Mouse (Mus musculus): ENCODE results near the gene Them7.

Them7 gene

GRCm38 (mm10) chr2:105311414-105311813, 87.3 kb downstream of the Them7 start:
- no peak for DNase-seq (ENCODE audit: low read depth)

DNA sequence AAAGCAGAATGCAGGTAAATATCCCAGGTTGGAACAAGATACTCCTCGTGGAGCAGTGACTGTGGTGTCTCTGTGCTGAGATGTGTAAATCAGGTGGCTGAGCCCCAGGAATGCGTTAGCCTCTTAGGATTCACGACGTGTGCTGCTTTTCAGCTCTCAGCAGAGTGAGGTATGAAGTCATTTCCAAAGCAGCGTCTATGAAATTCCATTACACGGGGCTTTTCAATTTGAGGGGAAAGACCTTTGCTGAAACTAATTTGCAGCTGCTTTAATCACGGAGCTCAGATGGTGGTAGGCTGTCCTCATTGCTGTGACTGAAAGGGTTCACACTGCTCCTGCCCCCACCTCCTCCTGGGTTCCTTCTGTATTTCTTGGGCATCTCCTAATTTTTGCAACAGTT, 87.9 kb downstream of the Them7 start:
- no peak for DNase-seq (ENCODE audit: low read depth)

GRCm38 (mm10) chr2:105313077-105313476, 89.0 kb downstream of the Them7 start:
- no peak for DNase-seq (ENCODE audit: low read depth)

GRCm38 (mm10) chr2:105317556-105318184, 93.5 kb downstream of the Them7 start:
- DNase-seq (ENCODE audit: low read depth) = no peak

DNA sequence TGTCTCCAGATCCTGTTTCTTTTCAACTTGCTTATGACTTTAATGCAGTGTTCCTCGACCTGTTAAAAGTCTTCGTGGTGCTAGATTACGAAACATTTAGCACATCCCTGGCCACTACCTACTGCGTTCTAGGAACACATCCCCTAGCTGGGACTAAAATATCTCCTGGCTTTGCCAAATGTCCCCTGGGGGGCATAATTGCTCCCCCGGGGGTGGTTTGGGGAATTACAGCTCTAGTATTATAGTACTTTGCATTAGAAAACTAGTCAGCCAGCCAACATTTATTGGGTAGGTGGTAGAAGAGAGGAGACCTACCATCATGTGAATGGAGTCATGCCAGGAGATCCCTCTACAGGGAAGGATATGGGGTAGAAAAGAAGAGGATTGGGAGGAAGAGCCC, 101.9 kb downstream of the Them7 start:
- no peak for DNase-seq (ENCODE audit: low read depth)

DNA sequence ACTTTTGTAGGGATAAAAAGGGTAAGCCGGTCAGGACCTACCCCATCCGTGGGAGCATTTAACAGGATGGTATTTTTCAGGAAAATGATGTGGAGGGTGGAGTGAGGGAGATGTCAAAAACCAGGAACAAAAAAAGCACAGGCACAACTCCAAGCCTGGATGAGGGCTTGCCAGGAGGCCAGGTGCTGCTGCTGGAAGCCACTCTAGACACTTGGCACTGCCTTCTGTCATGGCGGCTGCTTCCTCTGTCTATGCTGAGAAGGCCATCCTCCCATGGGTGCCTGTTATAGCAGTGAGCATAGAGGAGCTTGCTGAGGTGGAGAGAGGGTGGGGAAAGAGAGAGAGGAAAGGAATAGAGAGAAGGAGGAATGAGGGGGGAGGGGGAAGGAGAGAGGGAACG, 105.9 kb downstream of the Them7 start:
- no peak for DNase-seq (ENCODE audit: low read depth)

- DNase-seq (ENCODE audit: low read depth) = no peak
Observed at GRCm38 (mm10) chr2:105333107-105333506, 109.0 kb downstream of the Them7 start.

GRCm38 (mm10) chr2:105333976-105334713, 110.0 kb downstream of the Them7 start:
- DNase-seq (ENCODE audit: low read depth) = peak; percentile 52

DNA sequence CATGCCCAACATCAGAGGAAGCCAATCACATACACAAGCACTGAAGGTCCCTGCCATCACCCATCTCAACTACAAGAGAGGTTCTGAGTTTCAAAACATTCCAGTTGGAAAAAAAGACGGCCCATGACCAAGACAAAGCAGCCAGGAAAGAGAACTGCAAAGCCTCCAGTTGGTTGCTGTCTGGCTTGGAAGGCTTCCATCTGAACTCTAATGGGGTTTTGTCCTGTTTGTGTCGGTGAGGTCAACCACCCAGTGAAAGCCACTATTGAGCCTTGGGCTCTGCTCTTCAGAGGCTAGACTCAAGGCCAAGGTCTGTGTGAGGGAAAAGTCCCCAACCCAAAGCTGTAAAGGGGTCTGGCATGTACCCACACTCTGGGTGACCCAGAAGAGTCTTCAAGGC, 111.5 kb downstream of the Them7 start:
- DNase-seq (ENCODE audit: low read depth) = no peak

DNA sequence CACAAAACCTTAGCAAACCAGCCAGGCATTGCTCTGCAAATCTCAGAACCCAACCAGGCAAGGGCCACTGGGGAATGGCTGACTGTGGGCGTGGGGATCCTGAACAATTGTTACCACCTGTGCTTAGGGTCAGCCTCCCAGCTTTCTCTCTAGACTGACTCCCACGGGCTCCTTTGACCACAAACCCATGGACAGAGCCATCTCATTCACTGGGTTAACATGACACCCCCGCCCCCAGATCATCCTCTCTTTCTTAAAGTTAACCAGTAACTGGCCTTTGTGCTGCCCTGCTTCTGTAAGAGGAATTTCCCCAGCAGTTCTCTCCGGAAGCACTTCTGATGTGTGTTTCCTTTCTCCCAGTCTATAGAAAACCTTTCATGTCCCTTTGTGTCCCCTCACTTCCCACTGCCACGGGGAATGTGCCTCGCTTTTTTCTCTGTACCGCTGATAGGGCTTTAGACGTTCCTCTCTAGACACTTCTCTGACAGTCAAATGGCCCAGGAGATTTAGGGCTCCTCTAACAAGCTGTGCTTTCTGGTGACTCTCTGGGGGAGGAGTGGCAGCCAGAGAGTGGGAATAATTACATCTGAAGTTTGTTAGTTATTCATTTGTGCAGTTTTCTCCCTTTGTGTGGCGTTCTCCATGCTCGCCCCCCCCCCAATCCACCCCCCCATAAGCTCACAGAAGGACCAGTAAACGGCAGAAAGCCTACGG, 112.4 kb downstream of the Them7 start:
- DNase-seq (ENCODE audit: low read depth) = no peak

- no peak for DNase-seq (ENCODE audit: low read depth)
Observed at GRCm38 (mm10) chr2:105337171-105337875, 113.2 kb downstream of the Them7 start.

DNA sequence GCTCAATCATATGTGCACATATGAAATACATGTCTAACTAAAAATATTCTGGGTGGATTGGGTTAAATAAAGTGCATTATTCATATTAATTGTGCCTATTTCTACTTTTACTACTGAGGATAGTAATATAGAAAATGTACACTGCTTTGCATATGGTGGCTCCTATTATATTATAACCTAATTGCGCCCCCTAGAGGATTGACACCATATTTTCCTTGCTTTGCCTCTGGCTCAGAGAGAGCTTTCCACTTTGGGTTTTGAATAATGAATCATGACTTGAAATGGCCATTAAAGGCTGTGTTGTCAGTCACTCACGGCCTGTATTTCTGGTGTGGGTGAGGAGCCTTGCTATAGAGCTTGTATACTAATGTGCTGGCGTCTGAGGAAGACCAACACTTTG, 115.9 kb downstream of the Them7 start:
- DNase-seq (ENCODE audit: low read depth) = no peak

DNA sequence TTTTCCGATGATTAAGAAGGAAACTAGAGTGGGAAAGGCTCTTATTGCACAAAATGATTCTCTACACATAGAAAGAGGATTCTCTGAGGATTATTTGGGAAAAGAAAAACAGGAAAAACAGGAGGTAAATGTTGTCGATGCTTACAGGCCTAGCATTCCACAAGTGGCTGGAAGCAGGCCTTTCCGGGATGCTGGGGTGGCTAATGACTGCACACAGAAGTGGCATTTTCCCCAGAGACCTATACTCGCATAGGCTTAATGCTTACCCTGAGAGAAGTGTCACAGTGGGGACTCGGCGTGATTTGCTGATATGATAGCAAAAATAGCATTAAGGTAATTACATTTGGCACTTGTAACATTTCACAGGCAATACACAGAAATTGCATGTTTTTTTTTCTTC, 124.8 kb downstream of the Them7 start:
- DNase-seq (ENCODE audit: low read depth) = no peak

DNA sequence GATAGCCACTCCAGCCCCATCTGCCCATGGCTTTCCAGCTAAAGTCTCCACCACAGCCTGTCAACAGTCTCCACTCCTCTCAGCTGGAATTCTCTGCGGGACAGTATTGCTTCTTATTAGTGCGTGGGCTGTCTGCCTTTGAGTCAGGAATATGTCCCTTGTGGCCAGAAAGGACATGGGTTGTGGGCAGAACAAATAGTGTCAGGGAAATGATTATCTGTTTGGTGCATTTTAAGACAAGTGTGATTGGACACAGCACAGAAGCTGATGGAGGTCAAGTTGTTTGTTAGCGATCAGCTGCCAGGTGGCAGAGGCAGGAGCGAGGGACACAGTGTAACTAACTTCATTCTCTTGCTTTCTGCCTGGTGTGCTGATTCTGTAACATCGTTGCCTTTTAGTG, 132.7 kb downstream of the Them7 start:
- DNase-seq (ENCODE audit: low read depth) = no peak

- DNase-seq (ENCODE audit: low read depth) = no peak
Observed at GRCm38 (mm10) chr2:105358040-105358439, 133.9 kb downstream of the Them7 start.

DNA sequence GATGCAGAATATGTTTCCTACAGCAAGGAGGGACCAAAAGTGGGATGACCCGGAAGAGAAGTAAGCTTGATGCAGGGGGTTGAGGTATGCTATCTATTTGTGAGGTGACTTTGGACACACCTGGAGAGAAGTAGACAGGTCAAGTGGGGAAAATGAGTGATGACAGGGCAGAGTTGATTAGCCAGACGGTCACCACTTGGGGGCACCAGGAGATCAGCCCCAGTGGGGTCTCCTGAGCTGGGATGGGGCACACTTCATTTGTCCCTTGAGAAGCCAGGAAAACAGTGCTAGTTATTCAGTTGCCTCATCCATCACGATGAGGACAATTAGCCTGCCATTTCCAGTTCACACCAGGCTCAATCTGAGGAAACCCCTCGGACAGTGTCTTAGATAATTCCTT, 143.5 kb downstream of the Them7 start:
- no peak for DNase-seq (ENCODE audit: low read depth)

DNA sequence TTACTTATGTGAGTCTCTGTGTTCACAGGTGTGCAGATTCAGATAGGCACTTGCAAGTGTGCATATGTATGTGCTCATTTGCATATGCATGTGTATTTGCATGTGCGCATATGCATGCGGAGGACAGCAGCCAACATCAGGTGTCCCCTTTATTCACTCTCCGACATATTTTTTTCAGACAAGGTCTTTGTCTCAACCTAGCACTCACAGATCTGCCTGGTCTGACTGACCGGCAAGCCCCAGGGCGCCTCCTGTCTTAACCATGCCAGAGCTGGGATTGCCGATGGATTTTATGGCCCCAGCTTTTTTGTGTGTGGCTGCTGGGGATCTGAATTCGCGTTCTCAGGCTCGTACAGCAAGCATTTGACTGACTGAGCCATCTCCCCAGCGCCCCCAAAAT, 146.1 kb downstream of the Them7 start:
- DNase-seq (ENCODE audit: low read depth) = no peak

GRCm38 (mm10) chr2:105370698-105371097, 146.6 kb downstream of the Them7 start:
- DNase-seq (ENCODE audit: low read depth) = no peak

- DNase-seq (ENCODE audit: low read depth) = no peak
Observed at GRCm38 (mm10) chr2:105372156-105372555, 148.0 kb downstream of the Them7 start.

- no peak for DNase-seq (ENCODE audit: low read depth)
Observed at GRCm38 (mm10) chr2:105372727-105373126, 148.6 kb downstream of the Them7 start.

- no peak for DNase-seq (ENCODE audit: low read depth)
Observed at GRCm38 (mm10) chr2:105373658-105374057, 149.5 kb downstream of the Them7 start.

DNA sequence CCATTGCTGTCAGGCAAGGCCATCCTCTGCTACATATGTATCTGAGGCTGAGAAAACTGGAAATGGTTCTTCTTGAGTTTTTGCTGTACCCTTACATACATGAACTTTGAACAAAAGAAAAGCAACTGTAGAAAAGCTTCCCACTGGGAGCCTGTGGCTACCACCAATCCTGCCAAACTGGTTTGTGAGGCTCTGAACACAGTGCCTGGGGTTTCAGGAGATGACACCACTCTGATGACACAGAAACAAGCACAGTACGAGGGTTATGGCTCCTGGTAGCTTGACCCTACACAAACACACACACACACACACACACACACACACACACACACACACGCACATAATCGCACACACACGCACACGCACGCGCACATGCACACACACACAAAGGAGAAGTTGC, 151.1 kb downstream of the Them7 start:
- DNase-seq (ENCODE audit: low read depth) = no peak

DNA sequence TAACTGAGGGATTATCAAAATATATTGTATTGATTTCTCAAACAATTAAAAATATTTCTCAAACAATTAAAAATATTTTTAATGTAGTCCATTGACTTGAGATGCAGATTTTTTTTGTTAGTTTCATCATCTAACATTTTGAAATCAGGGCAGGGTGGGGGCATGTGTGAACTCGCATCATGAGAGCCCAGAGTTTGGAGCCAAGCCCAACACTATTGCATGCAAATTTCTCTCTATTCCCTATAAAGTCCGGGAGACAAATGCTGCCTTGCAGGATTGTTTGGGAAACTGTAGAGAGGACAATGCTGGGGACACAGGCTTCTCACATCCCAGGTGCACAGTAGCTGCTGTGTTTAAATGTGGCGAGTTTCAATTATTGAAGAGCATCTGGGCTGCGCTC, 151.6 kb downstream of the Them7 start:
- no peak for DNase-seq (ENCODE audit: low read depth)
